Mouse (Mus musculus) myocyte (in vitro differentiated cells): ENCODE measurements around the gene Dnajc13.

Experiments
- CEBPB ChIP-seq: IDR thresholded peaks from 2 replicates; pipeline ENCODE4 v1.6.1; 2011; ENCODE audit warnings: mild to moderate bottlenecking, moderate library complexity; ENCODE audit not compliant: poor library complexity, insufficient read depth, severe bottlenecking
- E2F4 ChIP-seq: IDR thresholded peaks from one replicate; pipeline ENCODE4 v1.6.1; 2011; ENCODE audit warnings: mild to moderate bottlenecking, control low read depth, moderate library complexity; ENCODE audit not compliant: insufficient read depth
- MAX ChIP-seq: IDR thresholded peaks from one replicate; pipeline ENCODE4 v1.6.1; 2011; ENCODE audit warnings: low read depth, mild to moderate bottlenecking, control low read depth
- MYOD1 ChIP-seq, 3 experiments: IDR thresholded peaks; one replicate each; pipeline ENCODE4 v1.6.1; 2011; ENCODE audit warnings: control low read depth in 2 of 3, low read depth in 2 of 3, mild to moderate bottlenecking in 2 of 3, moderate library complexity in 1 of 3; ENCODE audit not compliant: insufficient read length in 2 of 3, control insufficient read depth in 1 of 3
- MYOG ChIP-seq, 3 experiments: IDR thresholded peaks; one replicate each; pipeline ENCODE4 v1.6.1; 2011; ENCODE audit warnings: control low read depth in 2 of 3, low read depth in 2 of 3, mild to moderate bottlenecking in 2 of 3; ENCODE audit not compliant: insufficient read length in 2 of 3, control insufficient read depth in 1 of 3, insufficient read depth in 1 of 3
- POLR2A ChIP-seq: IDR thresholded peaks from one replicate; pipeline ENCODE4 v1.6.1; 2011; ENCODE audit warnings: low read depth, mild to moderate bottlenecking, control low read depth, moderate library complexity; ENCODE audit not compliant: insufficient read length
- POLR2AphosphoS2 ChIP-seq: IDR thresholded peaks from one replicate; pipeline ENCODE4 v1.6.1; 2011; ENCODE audit warnings: low read depth, control low read depth; ENCODE audit not compliant: insufficient read length
- REST ChIP-seq: IDR thresholded peaks from one replicate; pipeline ENCODE4 v1.6.1; 2011; ENCODE audit warnings: mild to moderate bottlenecking, control low read depth, moderate library complexity; ENCODE audit not compliant: insufficient read depth, insufficient read length
- TCF12 ChIP-seq: IDR thresholded peaks from one replicate; pipeline ENCODE4 v1.6.1; 2011; ENCODE audit warnings: mild to moderate bottlenecking, control low read depth; ENCODE audit not compliant: poor library complexity, insufficient read depth, severe bottlenecking
- TCF3 ChIP-seq: IDR thresholded peaks from one replicate; pipeline ENCODE4 v1.6.1; 2011; ENCODE audit warnings: low read depth, control low read depth; ENCODE audit not compliant: insufficient read length
- USF1 ChIP-seq: IDR thresholded peaks from one replicate; pipeline ENCODE4 v1.6.1; 2011; ENCODE audit warnings: low read depth, mild to moderate bottlenecking, control low read depth, moderate library complexity

DNA sequence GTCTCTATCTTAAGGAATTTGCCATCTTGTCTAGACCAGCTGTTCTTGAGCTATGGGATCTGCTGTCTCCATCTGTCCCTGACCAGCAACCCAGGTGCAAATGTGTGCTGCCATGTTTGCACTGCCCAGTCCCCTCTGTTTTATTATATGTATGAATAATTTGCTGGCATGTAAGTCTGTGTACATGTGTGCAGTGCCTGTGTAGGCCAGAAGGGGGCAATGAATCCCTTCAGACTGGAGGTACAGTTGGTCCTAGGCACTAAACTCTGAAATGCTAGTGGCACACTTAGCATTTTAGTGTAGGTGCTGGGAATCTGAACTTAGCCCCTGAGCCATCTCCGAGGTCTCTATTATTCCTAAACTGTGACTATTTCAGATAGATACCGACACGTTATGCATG lies 58.9 kb downstream of the Dnajc13 start:
- no peak for TF ChIP-seq E2F4
- no peak for TF ChIP-seq POLR2AphosphoS2
- TF ChIP-seq POLR2A, result no peak
- no peak for TF ChIP-seq TCF12
- no peak for TF ChIP-seq MYOD1 (IDR thresholded peaks at IDR 0.05; ENCODE audit: control insufficient read depth in 1 of 3, insufficient read length in 2 of 3, low read depth in 2 of 3)
- no peak for TF ChIP-seq MAX
- TF ChIP-seq MYOG (IDR thresholded peaks at IDR 0.05; ENCODE audit: control insufficient read depth in 1 of 3, insufficient read depth in 1 of 3, insufficient read length in 2 of 3, low read depth in 2 of 3), result no peak
- TF ChIP-seq USF1, result no peak
- no peak for TF ChIP-seq REST
- TF ChIP-seq CEBPB, result no peak
- no peak for TF ChIP-seq TCF3
